Mouse (Mus musculus): ENCODE data around the gene Chst8.

Gene Chst8

DNA sequence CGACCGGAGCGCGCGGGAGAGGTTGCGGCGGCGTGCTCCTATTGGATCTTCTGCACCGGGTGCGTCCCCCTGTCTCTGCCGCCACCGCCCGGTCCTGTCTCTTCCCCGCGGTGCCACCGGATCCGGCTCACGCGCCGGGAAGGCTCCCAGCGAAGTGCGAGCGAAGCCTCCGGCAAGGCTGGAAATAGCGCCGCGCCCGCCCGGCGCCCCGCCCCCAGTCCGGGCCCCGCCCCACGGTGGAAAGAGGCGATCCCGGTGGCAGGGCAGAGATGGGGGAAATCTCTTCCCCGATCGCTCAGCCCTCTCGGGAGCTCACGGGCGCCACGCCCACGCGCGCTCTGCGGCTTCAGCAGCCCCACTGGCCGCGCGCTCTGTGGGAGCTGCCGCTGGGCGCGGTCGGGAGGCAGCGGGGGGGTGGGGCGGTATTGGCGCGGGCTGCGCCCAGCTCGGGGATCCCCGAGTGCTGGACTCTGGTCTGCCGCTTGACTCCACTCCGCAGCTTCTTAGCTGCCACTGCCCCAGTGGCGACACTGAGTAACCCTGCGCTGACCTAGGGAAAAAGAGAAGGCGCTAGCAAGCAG is at the start of gene Chst8:
Gene Chst8 (minus strand): TSS at position 181 of the 581 bp plus-strand sequence.
- DNase-seq: peak; percentile 90

DNA sequence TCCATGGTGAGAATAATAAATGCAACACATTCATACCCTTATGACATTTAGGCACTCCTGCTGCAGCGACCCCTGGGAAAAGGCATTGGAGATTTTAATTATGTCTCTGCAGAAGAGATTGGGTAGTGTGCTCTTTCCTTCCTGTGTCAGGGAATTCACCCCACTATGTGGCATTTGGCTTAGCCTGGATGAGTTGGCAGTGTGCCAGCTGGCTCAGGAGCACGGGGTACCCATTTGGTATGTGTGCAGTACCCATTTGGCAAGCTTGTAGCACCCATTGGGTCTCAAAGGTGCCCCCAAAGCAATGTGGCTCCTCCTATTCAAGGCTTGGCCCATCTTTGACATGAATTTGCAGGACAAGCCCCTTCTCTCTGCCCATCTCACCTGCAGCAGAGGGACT is 45.8 kb upstream of the Chst8 start:
- peak; percentile 17 for DNase-seq

DNA sequence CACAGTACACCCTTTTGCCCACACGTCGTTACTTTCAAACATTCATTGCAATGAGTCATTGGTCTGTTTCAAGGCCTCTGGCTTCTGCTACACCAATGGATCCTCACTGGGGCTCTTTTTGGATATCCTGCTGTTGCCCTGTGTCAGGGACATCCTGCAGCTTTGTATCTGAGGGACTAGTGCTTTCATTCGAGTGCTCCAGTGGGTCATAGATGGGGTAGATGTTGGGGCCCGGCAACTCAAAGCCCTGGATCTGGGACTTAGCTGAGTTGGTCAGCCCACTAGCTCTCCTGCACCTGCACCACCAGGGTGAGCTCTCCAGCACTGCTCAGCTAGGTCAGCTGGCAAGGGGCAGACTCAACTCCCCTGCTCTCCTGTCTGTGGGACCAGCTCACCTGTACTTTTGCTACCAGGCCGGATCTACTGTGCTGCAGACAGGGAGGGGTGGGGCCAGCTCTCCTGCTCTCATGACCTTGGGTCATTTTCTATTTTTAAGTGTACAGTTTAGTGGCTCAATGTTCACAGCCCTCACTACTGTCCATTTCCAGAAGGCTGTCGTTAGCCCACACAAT is 42.4 kb upstream of the Chst8 start:
- DNase-seq: peak; percentile 21

DNA sequence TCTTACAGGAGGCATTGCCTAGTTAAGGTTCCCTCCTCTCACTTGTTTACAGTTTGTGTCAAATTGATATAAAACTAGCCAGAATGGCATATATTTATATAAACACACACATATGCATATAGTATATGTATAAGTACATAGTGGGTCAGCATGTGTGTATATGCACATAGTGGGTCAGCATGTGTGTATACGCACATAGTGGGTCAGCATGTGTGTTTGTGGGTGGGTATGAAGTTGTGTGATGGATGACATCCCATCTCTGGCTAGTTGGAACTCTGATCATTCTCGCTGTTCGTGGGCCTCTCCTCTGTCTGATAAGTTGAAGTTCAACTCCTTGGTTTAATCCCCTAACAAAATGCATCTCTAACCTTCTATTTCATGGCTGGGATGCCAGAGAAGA is 40.9 kb upstream of the Chst8 start:
- DNase-seq: no peak

DNA sequence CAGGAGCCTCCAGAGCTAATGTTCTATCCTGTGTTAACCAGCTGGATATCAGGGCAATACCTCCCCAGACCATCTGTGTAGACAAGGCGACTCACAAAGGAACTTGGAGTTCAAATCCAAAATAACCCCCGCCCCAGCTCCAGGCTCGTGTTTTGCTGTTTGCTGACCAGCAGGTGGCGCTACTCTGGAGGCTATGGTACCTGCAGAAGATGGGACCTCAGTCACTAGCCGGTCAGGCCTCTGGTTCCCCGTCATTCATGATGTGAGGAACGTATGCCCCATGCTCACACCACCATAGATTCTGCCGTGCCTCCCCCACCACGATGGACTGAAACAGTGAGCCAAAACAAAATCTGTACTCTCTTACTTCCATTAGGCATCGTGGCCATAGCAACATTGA is 37.1 kb upstream of the Chst8 start:
- DNase-seq: peak; percentile 26

DNA sequence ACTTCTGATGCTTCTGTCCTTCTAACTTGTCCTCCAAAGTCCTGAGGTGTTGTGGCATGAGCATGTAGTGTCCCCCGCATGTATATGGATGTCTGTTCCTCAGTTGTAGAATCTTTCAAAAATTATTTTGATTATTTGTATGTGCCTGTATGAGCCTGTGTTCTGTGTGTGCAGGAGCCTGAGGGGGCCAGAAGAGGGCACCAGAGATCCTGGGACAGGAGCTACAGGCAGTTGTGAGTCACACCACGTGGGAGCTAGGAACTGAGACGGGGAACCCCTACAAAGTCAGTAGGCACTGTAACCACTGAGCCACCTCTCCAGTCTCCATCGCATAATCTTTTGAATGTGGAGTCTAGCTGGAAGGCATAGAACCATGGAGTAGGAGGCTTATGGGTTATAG is 36.3 kb upstream of the Chst8 start:
- no peak for DNase-seq

DNA sequence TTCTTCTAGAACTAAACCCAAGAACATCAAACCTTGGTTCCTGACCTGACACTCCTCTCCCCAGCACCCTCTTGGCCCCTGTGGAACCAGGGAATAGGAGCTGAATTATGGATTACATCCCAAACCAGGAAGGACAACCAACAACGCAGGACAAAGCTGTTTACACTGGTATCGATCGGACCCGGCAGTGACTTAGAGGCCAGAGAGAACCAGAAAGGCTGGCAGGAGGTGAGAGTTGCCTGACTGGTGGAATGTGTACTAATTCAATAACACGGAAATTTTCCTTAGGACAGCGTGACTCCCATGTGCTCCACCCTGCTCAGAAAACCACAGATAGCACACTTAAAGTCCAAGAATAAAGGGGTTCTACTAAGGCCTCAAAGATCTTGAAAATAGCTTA is 35.4 kb upstream of the Chst8 start:
- DNase-seq: no peak

DNA sequence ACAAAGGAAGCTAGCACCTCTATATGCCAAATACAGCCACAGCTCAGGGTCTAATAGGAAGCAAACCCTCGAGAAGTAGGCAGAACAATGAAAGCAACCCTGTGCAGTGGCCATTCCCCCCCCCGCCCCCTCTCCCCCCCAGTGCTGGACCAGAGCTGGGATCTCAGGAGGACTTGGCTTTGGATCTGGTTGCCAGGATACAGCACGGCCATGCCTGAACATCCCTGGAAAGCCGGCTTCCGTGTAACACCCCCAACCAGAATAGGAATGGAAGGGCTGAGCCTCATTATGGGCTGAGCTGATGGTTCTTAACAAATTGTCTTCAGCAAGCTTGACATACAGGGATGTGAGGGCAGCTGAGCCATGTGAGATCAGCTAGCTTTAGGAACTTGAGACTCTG is 34.9 kb upstream of the Chst8 start:
- no peak for DNase-seq

DNA sequence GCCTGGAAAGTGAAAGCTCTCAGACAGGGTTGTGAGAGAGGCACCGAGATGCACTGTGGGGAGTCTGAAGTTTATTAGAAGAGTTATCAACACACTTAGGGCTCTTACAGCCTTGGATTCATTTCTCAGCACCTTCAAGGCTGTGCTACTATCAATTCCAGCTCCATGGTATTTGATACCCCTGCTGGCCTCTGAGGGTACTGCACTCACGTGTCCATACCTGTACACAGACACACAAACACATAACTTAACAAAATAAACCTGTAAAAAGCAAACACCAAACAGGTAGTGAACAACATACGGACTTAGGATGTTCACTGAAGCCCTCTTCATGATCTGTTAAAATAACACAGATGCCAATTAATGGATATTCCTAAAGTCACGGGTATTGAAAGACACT is 26.2 kb upstream of the Chst8 start:
- DNase-seq: no peak

DNA sequence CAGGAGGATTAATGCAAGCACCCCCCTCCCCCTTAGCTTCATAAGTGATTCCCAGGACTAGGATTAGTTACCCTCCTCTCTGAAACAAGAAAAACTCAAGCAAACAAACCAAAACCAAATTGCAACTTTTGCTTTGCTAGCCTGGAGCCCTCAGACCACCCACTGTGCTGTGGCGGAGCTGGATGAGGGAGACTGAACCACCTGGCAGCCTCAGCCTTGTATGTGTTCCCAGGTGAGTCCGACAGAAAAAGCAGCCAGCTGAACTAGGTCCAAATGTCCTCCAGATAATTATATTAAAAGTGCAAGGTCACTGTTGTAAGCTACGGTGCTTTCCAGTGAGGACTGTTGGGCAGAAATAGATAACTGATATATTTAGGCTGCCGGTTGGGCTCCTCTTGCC is 25.7 kb upstream of the Chst8 start:
- no peak for DNase-seq

DNA sequence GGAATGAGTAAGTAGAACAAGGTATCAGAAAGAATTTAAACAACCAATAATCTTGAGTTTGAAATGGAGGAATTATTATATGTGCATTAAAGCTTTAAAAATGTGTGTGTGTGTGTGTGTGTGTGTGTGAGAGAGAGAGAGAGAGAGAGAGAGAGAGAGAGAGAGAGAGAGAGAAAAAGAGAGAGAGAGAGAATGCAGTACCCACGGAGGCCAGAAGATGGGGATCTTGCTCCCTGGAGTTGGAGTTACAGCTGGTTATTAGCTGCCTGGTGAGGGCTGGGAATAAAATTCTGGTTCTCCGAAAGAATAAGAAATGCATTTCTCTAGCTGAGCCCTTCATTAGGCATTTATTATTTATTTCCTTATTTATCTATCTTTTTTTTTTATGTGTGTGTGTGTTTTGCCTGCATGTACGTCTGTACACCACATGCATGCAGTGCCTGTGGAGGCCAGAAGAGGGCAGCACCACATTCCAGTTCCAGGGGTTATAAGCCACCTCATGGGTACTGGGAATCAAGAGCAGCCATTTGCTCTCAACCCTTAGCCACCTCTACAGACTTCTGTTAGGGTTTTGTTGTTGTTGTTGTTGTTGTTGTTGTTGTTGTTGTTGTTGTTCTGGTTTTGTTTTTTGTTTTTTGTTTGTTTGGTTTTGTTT is 13.9 kb upstream of the Chst8 start:
- DNase-seq: no peak

DNA sequence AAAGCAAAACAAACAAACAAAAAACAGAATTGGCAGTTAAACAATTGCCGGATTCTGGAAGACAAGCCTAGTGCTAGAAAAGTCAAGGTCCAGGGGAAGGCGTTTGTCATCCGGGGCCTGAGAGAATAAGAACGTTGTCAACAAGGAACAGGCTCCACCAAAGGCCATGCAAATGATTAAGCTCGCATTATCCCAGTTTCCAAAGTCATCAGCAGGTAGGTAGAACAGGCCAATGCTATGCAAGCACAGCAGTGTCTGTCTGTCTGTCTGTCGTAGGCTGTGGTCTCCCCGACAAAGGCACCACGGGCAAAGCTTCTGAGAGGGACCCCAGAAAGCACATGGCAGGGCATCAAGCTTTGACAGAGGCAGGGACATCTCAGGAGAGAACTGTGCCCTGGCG is 9.1 kb upstream of the Chst8 start:
- no peak for DNase-seq

DNA sequence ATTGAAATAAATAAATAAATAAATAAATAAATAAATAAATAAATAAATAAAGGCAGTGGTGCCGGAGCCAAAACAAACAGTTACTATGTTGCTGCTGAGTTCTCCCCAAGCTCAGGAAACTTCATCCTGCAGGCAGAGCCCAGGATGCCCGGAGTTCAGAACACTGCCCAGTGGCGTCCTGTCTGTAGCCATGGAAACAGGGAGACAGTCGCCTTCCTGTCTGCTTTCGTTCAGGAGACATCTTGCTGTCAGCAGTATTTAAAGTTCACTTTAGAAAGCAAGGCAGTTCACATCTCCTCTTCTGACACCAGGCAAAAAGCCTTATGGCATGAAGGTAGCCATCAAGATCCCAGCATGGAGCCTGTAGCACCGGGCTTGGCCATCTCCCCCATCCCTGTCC is 8.0 kb upstream of the Chst8 start:
- peak; percentile 43 for DNase-seq

DNA sequence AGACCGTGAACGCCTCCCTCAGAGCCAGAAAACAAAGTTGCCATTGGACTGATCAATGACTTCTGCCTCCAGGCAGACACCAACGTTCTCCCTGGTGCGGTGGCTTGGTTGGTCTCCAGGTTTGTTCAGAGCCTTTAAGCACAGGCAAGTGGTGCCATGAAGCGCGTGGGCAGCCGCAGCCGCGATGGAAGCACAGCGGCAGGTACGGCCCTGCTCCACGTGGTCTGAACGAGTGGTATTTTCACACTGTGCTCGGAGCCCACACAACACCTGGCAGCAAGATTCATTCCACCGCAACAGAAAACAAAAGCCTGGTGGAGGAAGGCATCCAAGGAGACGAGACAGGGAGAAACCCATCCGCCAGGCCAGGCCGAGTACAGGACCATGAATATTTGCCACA is 7.3 kb upstream of the Chst8 start:
- DNase-seq: no peak

DNA sequence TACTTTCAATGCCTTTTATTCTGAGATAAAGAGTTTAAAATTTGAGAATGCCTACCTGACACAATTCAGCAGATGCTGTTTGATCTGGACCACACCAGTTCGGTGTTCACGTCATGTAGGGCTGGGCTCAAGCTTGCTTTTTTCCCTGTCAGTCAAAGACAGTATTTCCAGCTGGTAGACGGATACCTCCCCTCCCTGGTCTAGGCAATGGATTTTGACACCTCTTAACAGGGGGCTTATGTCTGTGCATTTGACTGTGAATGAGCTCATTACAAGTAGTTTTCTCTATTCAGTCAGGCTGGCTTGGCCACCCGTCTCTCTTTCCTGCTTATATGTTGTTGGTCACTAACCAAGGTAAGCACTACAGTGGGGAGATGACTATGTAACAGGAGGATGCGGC is 6.1 kb upstream of the Chst8 start:
- DNase-seq: no peak

DNA sequence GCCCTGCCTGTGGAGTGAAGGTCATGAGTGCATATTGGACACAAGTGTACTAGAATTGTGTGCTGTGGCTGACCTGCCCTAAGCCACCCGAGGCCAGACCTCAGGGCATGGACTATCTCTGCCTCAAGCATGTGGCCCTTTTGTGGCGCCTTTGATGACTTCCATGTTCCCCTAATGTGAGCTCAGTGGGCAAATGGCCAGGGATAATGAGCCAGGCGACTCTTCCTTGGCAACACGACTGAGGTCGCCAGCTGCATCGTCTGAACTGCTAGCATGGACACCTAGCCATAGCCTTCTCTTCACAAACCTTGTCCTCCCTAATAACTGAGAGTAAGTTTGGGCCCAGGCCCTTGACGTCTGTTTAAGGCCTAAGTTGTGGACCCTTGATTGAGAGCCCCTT is 4.5 kb upstream of the Chst8 start:
- DNase-seq: no peak

DNA sequence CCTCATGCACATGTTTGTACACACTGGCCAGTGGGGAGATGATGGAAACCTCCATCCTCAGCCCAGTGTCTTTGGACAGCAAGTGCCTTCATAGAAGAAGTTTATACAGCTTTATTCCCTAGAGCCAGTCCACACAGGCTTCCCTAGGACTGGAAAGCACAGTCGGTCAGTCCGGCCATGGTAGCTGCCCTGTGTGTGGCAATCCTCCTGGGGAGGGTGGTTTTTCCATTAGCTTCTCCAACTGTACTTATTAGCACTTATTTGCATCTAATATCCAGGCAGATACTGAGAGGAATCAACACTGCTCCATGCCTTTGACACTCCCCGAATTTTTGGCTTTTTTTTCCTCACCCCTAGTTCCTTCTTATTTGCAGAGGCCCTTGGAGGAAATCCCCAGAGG is 2.3 kb upstream of the Chst8 start:
- DNase-seq: no peak

DNA sequence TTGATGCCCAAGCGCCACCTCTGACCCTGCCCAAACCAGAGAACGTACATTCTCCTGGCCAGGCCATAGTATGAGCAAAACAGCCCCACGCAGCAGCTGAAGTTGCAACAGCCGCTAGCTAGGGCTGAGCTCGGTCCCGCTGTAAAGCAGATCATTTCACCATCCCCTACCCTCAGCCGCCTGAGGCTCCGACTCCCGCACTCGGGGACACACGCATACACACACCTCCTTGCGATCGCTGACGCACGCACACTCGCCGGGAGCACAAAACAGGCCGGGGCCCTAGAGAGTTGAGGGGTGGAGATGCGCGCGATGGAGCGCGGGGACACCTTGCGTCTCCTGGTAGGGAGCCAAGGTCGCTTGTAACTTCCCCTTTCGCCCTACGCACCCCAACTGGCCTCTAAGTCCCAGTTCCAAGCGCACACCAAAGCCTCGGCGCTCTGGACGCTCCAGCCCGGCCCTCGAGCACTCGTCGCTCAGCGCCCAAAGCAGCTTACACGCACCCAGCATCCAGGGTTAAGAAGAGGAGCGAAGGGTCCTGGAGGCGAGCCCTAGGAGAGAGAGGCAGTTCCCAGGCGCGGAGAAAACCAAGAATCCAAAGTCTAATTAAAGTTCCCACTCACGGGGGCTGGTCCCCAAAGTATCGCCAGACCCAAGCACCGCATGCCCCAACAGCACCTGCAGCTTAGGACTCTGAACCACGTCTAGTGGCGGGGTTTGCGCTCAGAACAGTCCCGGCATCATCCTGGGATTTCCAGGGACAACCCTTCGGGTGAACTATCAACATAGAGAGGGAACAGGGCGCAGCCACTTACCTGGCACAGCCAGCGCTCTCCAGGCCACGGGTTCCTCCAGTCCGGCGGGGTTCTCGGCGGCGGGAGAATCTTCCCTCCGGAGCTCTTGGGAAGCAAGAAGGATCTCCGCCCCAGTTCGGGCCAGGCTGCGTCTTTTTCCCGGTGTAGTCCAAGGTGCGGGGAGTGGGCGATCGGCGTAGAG is 682 bp downstream of the Chst8 start:
- peak; percentile 25 for DNase-seq

DNA sequence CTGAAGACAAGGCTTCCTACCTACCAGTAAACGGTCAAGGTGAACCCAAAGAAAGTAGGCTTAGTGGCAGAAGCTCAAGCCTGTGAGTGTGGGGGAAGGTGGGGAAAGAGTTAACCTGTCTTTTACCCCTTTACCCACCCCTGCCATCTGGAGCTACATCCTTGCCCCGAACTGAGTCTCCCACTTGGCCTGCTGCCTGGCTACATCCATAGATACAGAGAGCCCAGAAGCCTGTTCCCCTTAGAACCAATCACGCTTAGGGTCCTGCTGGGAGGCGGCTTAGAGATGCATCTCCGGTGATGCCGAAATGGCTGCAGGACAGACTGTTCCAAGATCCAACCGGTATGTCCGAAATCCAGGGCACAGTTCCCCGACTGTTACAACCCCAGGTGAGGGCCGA is 1.5 kb downstream of the Chst8 start:
- DNase-seq: peak; percentile 6

DNA sequence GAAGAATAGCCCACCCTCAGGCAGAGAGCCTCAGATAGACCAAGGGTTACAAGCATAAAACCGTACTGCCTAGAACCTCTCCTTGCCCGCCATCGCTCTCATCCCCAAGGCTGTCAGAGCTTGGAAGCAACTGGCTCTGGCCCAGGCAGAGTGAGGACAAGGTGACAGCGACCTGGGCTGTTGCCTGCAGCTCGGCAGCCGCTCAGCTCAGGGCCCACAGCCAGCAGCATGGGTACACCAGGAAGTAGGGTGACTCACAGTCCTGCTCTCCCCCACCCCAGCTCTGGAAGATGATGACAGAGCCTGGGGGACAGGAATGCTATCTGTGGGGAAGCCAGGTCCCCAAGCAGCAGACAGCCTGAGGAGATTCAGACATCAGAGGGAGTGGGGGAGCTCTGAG is 6.2 kb downstream of the Chst8 start:
- DNase-seq: peak; percentile 56

DNA sequence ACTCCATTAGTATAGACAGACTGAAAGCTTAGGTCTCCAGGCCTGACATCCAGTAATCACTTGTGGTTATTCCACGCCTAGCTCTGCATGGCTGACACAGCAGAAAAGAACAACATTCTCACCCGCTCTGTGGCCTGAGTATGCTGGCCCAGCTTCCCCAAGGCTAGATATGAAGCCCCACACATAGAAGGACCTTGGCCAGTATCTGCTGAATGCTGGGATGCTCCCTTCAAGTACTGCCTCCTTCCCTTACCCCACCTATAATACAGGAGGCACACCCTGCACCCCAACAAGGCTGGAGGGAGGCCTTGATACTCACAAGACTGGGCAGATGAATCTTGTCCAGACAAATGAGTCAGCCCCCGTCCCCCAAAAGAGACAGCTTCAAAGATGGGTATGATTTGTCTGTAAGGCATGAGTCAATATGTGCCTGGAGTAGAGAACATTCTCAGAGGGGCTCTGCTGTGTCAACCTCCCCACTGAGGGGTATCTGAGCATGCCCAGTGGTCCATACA is 6.8 kb downstream of the Chst8 start:
- no peak for DNase-seq

DNA sequence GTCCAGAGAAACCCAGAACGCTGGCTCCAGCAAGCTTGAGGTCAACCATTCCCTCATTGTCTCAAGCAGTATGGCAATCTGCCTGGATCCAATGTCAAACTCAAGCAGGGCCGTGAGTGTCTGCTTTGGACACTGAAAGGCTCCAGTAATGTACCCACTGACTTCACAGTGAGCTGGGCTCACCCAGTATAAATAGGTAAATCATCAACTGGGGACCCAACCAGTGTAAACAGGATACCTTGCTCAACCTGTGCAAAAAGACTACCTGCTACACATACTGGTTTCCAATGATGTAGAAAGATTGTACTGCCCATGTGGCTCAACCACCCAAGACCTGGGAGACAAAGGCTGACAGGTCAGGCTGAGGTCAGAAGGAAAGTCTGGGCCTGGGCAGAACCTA is 7.5 kb downstream of the Chst8 start:
- DNase-seq: peak; percentile 20

DNA sequence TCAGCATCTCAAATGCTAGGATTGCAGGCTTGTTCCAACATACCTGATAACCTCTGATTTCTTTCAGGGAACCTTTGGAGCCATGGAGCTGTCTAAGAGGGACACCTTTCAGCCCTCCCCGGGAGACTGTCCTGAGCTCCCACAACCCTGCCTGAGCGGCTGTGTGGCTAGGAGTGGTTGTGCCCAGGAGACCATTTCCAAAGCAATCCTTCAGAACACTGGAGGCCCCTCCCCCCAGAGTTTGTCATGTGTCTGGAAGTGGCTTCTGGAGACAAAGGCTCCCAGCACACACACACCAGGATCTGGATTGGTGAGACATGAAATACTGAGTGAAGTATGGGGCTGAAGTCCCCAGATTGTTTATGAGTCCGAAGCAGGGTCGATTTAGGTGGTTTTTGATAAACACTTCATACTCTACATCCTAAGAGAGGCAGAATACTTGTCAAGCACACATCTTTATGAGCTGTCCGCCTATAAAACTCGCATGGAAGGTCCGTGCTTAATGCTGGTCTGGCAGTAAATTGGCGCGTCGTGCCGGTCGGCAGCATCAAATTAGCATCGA is 12.5 kb downstream of the Chst8 start:
- DNase-seq: peak; percentile 35
